In genomic region chr19:40368517-40368916, GRCm38 (mm10) we compare ENCODE assay signal across 17 mouse cellular contexts.
A peak's percentile ranks its signal among the peaks of the same experiment; 100 is the strongest.
DNase-seq lines count a peak whose midpoint lies in the region; ATAC-seq lines count a peak whose summit lies in the region.
"Had no signal": no experiment of that assay in that cellular context is flagged by ENCODE, and none has a peak within 500 bp of the region (broad histone marks: within the 10 kb centered on the region; RNA-seq: fewer than 3 reads in every experiment).

No protein-coding gene starts in this region.

- peak overlapping the region; percentile 100 for H3K27ac ChIP-seq in brown adipose tissue, adult 24 weeks (replicated peaks; ENCODE audit: low read depth, low read length)
- peak overlapping the region; percentile 90 for H3K27ac ChIP-seq in heart, embryonic 14.5 days (replicated peaks in 1 of 2; ENCODE audit: control insufficient read depth in 1 of 2, insufficient read depth in 1 of 2, low read depth in 2 of 2, low read length in 2 of 2)
- H3K27ac ChIP-seq: forebrain, embryonic 10.5 days; hindbrain, embryonic 13.5 days; midbrain, embryonic 10.5 days had no signal

- H3K4me1 ChIP-seq in brown adipose tissue, adult 24 weeks (ENCODE audit: control insufficient read depth, insufficient read depth, insufficient read length, low read length): peaks cover 56% of the 10 kb centered on the region
- peaks cover 48 to 68% of the 10 kb centered on the region in 2 experiments for H3K4me1 ChIP-seq in heart, embryonic 14.5 days (ENCODE audit: control insufficient read depth in 2 of 2, insufficient read depth in 2 of 2, low read length in 2 of 2)

- peak; percentile 48 for ATAC-seq in heart, embryonic 14.5 days (ENCODE audit: insufficient number of reproducible peaks, insufficient read depth, low FRiP score, low read depth)
- ATAC-seq: intestine, postnatal 0 days had no signal

- 0 out of 2 replicates have a peak, but pooled peaks cover 2% of the 10 kb centered on the region for H3K9me3 ChIP-seq in heart, embryonic 14.5 days (ENCODE audit: control insufficient read depth, low read length)
- H3K9me3 ChIP-seq: forebrain, embryonic 10.5 days; hindbrain, embryonic 13.5 days had no signal

- H3K36me3 ChIP-seq in heart, embryonic 14.5 days (ENCODE audit: control insufficient read depth, insufficient read depth, low read length): peaks cover 46% of the 10 kb centered on the region

- intact Hi-C loops in gastrocnemius, postnatal 36 days (cut with DNase I): no loop called here

- H3K9ac ChIP-seq in heart, embryonic 14.5 days (ENCODE audit: low read length): peak overlapping the region; percentile 42; the same call in 1 of the 2 replicates
- H3K9ac ChIP-seq: hindbrain, embryonic 13.5 days had no signal

- DNase-seq in gastrocnemius, postnatal 25 days: peak; percentile 48
- no peak for DNase-seq in gastrocnemius, postnatal 36 days
- DNase-seq in lung, postnatal 25 days (ENCODE audit: low spot score): peak; percentile 58
- DNase-seq in thymus, postnatal 4 days: no peak
- DNase-seq in frontal cortex, postnatal 10 days (ENCODE audit: low spot score in 2 of 2): no peak
- DNase-seq in yolk sac, embryonic 10.5 days (ENCODE audit: low spot score): no peak
- DNase-seq: adrenal gland, adult 2 months; cerebellum, adult 2 months; kidney, postnatal 10 days; layer of hippocampus, adult 9-11 months; right cerebral cortex, postnatal 14 days had no signal

- WGBS in heart, embryonic 14.5 days: 41% methylated on average over 2 of the region's 2 CpGs

- H3K4me2 ChIP-seq in heart, embryonic 14.5 days (ENCODE audit: low read length): peak overlapping the region; percentile 9; the same call in 1 of the 2 replicates
- H3K4me2 ChIP-seq: hindbrain, embryonic 13.5 days had no signal

- H3K4me3 ChIP-seq in brown adipose tissue, adult 24 weeks (ENCODE audit: insufficient read depth, low read depth, low read length): no peak overlapping the region
- no peak overlapping the region for H3K4me3 ChIP-seq in heart, embryonic 14.5 days (ENCODE audit: control insufficient read depth in 1 of 2, insufficient read depth in 1 of 2, low read depth in 1 of 2, low read length in 2 of 2)
- H3K4me3 ChIP-seq: forebrain, embryonic 10.5 days; hindbrain, embryonic 13.5 days; midbrain, embryonic 10.5 days had no signal

- H3K27me3 ChIP-seq in heart, embryonic 14.5 days (ENCODE audit: control insufficient read depth, insufficient read depth, low read length): no peaks in the 10 kb centered on the region
- H3K27me3 ChIP-seq: hindbrain, embryonic 13.5 days had no signal

Comparison
In these comparisons a context has a peak if more than half of its experiments do, and no peak if none do; other contexts are left out.
1. DNase-seq: peak in gastrocnemius, postnatal 25 days (single experiment) and lung, postnatal 25 days (single experiment); none in gastrocnemius, postnatal 36 days (0 of 2), thymus, postnatal 4 days (single experiment), frontal cortex, postnatal 10 days (0 of 2) and yolk sac, embryonic 10.5 days (single experiment).